Mouse (Mus musculus) thymus, postnatal 14 days (tissue): ENCODE results near the gene AA986860.
A peak's percentile ranks its signal among the peaks of the same experiment; 100 is the strongest.

Source experiments
- DNase-seq: peaks from one replicate; pipeline ENCODE4 v3.0.0; 2021

Gene AA986860

DNA sequence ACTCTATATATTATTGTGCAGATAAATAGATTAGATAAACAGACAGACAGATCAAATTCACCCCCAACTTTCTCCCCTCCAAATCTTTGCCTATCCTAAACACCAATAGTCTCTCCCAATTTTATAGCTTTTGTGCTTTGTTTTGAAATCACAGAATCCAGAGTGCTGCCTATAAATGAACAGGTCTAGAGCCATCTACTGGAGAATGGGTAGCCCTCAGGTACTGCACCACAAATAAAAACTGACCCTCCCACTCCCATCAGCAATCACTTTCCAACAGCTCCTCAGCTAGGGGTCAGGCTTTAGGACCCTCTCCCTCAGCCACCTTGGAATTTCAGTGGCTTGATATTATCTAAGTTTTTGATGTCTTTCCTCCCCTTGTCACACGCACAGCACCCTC lies 44.9 kb downstream of the AA986860 start:
- DNase-seq, result no peak

DNA sequence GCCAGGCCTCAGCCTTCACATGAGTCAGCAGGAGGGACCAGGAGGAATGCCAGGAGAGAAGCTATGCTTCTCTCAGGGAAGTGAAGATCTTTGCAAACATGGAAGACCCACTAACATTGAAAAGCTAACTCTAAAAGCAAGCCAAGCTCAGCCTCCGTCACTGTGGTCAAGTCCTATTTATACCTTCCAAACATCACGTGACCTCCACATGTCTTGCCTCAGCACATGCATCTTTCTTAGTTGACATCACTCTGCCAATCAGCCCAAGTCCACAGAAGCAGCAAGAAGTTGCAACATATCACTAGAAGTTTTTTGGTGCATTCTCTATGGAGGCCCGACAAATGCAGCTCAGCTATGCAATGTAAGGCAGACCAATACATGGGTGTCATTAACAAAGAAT lies 48.1 kb downstream of the AA986860 start:
- no peak for DNase-seq

DNA sequence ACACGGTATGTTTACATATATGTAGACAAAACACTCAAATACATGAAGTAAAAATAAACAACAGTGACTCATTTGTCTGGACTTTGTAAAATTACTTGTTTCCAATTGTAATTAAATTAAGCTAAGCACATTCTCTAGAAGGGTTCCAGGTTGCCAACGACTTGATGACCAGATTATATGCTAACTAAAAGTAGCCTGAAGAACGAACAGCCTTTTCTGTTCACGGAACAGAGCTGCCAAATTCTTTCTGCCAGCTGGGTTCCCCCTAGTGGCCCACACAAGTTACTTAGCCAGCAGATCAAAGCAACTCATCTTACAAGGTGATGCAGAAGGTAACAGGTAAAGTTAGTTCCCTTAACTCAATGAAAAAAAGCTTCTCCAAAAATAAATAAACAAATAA lies 52.3 kb downstream of the AA986860 start:
- DNase-seq, result peak; percentile 51

DNA sequence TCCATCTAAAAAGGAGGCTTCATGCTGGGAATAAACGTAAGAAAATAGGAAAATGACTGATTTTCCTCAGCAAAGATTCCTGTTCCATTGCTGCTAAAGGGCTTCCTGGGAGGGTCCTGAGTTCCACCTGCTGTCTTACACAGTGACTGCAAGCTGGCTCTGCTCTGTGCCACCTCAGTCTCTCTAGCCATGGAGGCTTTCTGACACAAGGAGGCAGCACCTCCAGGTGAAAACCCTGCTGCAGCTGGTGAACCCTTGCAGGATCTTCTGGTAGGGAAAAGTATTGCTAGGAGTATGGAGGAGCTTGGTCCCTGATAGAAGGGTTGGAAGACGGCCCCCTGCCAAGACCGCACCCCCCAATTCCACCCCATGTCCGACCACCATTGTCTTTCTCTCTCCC lies 55.2 kb downstream of the AA986860 start:
- DNase-seq, result peak; percentile 37

DNA sequence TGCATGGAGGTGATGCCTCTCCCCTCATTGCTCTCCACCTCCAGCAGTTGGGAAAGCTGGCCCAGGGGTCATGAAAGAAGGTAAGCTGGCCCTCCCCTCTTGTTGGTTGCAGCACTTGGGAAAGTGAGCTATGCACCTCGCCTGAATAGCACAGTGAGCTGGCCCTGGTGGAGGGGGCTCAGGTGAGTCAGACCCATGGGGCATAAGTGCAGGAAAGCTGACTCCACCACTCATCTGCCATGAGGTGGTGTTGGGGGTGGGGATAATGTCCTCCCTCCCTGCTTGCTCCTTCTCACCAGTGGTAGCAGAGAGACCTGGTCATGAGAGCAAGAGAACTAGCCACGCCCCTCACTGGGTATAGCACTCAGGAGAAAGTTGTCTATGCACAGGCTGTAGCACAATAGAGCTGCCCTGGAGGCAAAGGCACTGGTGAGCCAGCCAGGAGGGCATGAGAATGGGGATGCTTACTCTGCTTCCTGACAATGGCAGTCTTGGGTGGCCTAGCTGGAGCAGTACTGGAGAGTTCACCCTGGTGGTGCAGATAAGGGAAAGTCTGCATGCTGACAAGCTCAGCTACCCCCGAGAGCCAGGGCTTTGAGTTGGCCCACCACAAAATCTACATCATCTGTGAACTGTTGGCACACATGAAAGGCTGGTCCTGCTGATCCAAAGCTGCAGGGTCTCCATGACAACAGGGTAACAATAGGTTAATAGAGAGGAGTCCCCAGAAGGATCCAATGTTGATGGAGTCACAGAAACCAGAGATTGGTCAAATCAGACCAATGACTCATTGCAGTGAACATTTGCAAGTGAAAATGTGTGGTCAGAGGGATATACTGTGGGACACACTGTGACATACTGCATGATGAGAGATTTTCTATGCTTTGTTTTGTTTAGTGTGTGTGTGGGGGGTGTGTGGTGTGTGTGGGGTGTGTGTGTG lies 58.0 kb downstream of the AA986860 start:
- no peak for DNase-seq
